Mouse (Mus musculus) MEL (cell line): ENCODE measurements around the gene Rab31. TPM values are rescaled to one million over a fixed set of nuclear protein-coding genes. Genes with fewer than 3 reads are reported as not detected.

Source experiments
- DNase-seq: peaks from one replicate; pipeline ENCODE4 v3.0.0; 2011; ENCODE audit warnings: low read depth, low spot score
- H3K27ac ChIP-seq: 2 replicates; pipeline ENCODE4 v1.5.1; 2012; ENCODE audit warnings: low read depth, mild to moderate bottlenecking, control low read depth, low read length, moderate library complexity; ENCODE audit not compliant: control insufficient read depth
- H3K27me3 ChIP-seq, 2 experiments: fragments of 150-350 bp in 1 of 2; sonication (generic) in 1 of 2; 2 replicates each; pipeline ENCODE4 v1.6.1; 2012; ENCODE audit warnings: low read length in 2 of 2, mild to moderate bottlenecking in 2 of 2, improper control_type of control experiment in 1 of 2, moderate library complexity in 1 of 2; ENCODE audit not compliant: insufficient read depth in 2 of 2, control insufficient read depth in 1 of 2
- H3K36me3 ChIP-seq, 2 experiments: 2 replicates each; pipeline ENCODE4 v1.6.1; 2012 to 2014; ENCODE audit warnings: low read length in 2 of 2, improper control_type of control experiment in 1 of 2, inconsistent platforms in 1 of 2, mild to moderate bottlenecking in 1 of 2; ENCODE audit not compliant: insufficient read depth in 2 of 2, control insufficient read depth in 1 of 2
- H3K4me1 ChIP-seq, 2 experiments: fragments of 150-350 bp in 1 of 2; sonication (generic) in 1 of 2; 2 replicates each; pipeline ENCODE4 v1.6.1; 2012; ENCODE audit warnings: low read length in 2 of 2, improper control_type of control experiment in 1 of 2, mild to moderate bottlenecking in 1 of 2; ENCODE audit not compliant: insufficient read depth in 2 of 2, control insufficient read depth in 1 of 2
- H3K4me3 ChIP-seq, 2 experiments: fragments of 150-350 bp in 1 of 2; sonication (generic) in 1 of 2; 2 replicates each; pipeline ENCODE4 v1.5.1; 2012; ENCODE audit warnings: low read depth in 2 of 2, low read length in 2 of 2, mild to moderate bottlenecking in 2 of 2, moderate library complexity in 2 of 2, control low read depth in 1 of 2, improper control_type of control experiment in 1 of 2; ENCODE audit not compliant: control insufficient read depth in 1 of 2, insufficient read depth in 1 of 2
- H3K79me2 ChIP-seq: 2 replicates; pipeline ENCODE4 v1.6.1; 2012; ENCODE audit warnings: mild to moderate bottlenecking, low read length, moderate library complexity; ENCODE audit not compliant: control insufficient read depth, poor library complexity, insufficient read depth
- H3K9ac ChIP-seq: 2 replicates; pipeline ENCODE4 v1.6.1; 2012; ENCODE audit warnings: low read depth, mild to moderate bottlenecking, control low read depth, low read length, moderate library complexity; ENCODE audit not compliant: control insufficient read depth, poor library complexity, severe bottlenecking
- H3K9me3 ChIP-seq: fragments of 150-350 bp; sonication (generic); replicated peaks from 2 replicates; pipeline ENCODE4 v1.6.1; 2012; ENCODE audit warnings: mild to moderate bottlenecking, low read length, improper control_type of control experiment, moderate library complexity; ENCODE audit not compliant: insufficient read depth
- CHD1 ChIP-seq: IDR thresholded peaks from 2 replicates; pipeline ENCODE4 v1.6.1; 2012; ENCODE audit warnings: low read depth, mild to moderate bottlenecking, inconsistent platforms, low read length, improper control_type of control experiment
- E2F4 ChIP-seq: IDR thresholded peaks from 2 replicates; pipeline ENCODE4 v1.6.1; 2011; ENCODE audit warnings: low read depth, low read length, improper control_type of control experiment, borderline replicate concordance
- ELF1 ChIP-seq: IDR thresholded peaks from 2 replicates; pipeline ENCODE4 v1.6.1; 2014; ENCODE audit warnings: low read depth, mild to moderate bottlenecking, inconsistent platforms, low read length, improper control_type of control experiment, moderate library complexity
- GABPA ChIP-seq: IDR thresholded peaks from 2 replicates; pipeline ENCODE4 v1.6.1; 2012; ENCODE audit warnings: low read depth, mild to moderate bottlenecking, inconsistent platforms, low read length, improper control_type of control experiment, moderate library complexity
- MAX ChIP-seq: IDR thresholded peaks from 2 replicates; pipeline ENCODE4 v1.6.1; 2011; ENCODE audit warnings: low read length, improper control_type of control experiment
- MAZ ChIP-seq: IDR thresholded peaks from 2 replicates; pipeline ENCODE4 v1.6.1; 2012; ENCODE audit warnings: low read depth, mild to moderate bottlenecking, inconsistent platforms, low read length, improper control_type of control experiment
- MYB ChIP-seq: IDR thresholded peaks from 2 replicates; pipeline ENCODE4 v1.6.1; 2011; ENCODE audit warnings: mild to moderate bottlenecking, low read depth, low read length, improper control_type of control experiment
- MYC ChIP-seq: IDR thresholded peaks from 2 replicates; pipeline ENCODE4 v1.6.1; 2011; ENCODE audit warnings: low read depth, mild to moderate bottlenecking, low read length, improper control_type of control experiment, moderate library complexity
- NRF1 ChIP-seq: IDR thresholded peaks from 2 replicates; pipeline ENCODE4 v1.6.1; 2014; ENCODE audit warnings: low read depth, mild to moderate bottlenecking, inconsistent platforms, low read length, improper control_type of control experiment, moderate library complexity; ENCODE audit not compliant: poor library complexity, insufficient read depth, severe bottlenecking
- POLR2AphosphoS2 ChIP-seq: IDR thresholded peaks from 2 replicates; pipeline ENCODE4 v1.6.1; 2011; ENCODE audit warnings: low read length, improper control_type of control experiment
- POLR2AphosphoS5 ChIP-seq: IDR thresholded peaks from 2 replicates; pipeline ENCODE4 v1.6.1; 2012; ENCODE audit warnings: low read depth, borderline replicate concordance, mild to moderate bottlenecking, inconsistent platforms, low read length, moderate library complexity, mixed read lengths
- RCOR1 ChIP-seq: IDR thresholded peaks from 2 replicates; pipeline ENCODE4 v1.6.1; 2012; ENCODE audit warnings: low read depth, mild to moderate bottlenecking, inconsistent platforms, low read length, improper control_type of control experiment
- SIN3A ChIP-seq: IDR thresholded peaks from 2 replicates; pipeline ENCODE4 v1.6.1; 2012; ENCODE audit warnings: low read length, improper control_type of control experiment, inconsistent platforms
- TAL1 ChIP-seq: IDR thresholded peaks from 2 replicates; pipeline ENCODE4 v1.6.1; 2012; ENCODE audit warnings: mild to moderate bottlenecking, inconsistent platforms, low read length, moderate library complexity, mixed read lengths
- TBP ChIP-seq: IDR thresholded peaks from 2 replicates; pipeline ENCODE4 v1.8.0; 2011; ENCODE audit warnings: low read depth, low read length, improper control_type of control experiment
- UBTF ChIP-seq: IDR thresholded peaks from 2 replicates; pipeline ENCODE4 v1.6.1; 2012; ENCODE audit warnings: low read depth, mild to moderate bottlenecking, inconsistent platforms, low read length, improper control_type of control experiment, moderate library complexity, borderline replicate concordance; ENCODE audit not compliant: insufficient read depth
- USF1 ChIP-seq: IDR thresholded peaks from 2 replicates; pipeline ENCODE4 v1.6.1; 2014; ENCODE audit warnings: low read depth, mild to moderate bottlenecking, inconsistent platforms, low read length, improper control_type of control experiment, moderate library complexity
- ZC3H11A ChIP-seq: IDR thresholded peaks from 2 replicates; pipeline ENCODE4 v1.6.1; 2012; ENCODE audit warnings: low read depth, mild to moderate bottlenecking, inconsistent platforms, low read length, improper control_type of control experiment
- ZKSCAN1 ChIP-seq: IDR thresholded peaks from 2 replicates; pipeline ENCODE4 v1.6.1; 2012; ENCODE audit warnings: low read depth, mild to moderate bottlenecking, inconsistent platforms, low read length, improper control_type of control experiment, moderate library complexity
- ZMIZ1 ChIP-seq: IDR thresholded peaks from 2 replicates; pipeline ENCODE4 v1.6.1; 2012; ENCODE audit warnings: low read depth, mild to moderate bottlenecking, inconsistent platforms, low read length, improper control_type of control experiment, moderate library complexity
- ZNF384 ChIP-seq: IDR thresholded peaks from 2 replicates; pipeline ENCODE4 v1.6.1; 2012; ENCODE audit warnings: low read depth, mild to moderate bottlenecking, inconsistent platforms, low read length, improper control_type of control experiment
- polyA plus RNA-seq, 2 experiments: library from polyadenylated mRNA; stranded (reverse) in 1 of 2; unstranded in 1 of 2; fragments of >175 nt in 1 of 2; fragments of >200 nt in 1 of 2; gene quantifications; 2 replicates each; pipeline versions ENCODE4 v1.2.1 to v1.2.4; 2012; ENCODE audit warnings: low replicate concordance in 2 of 2, low read depth in 1 of 2; ENCODE audit not compliant: insufficient read length in 2 of 2, insufficient read depth in 1 of 2, missing spikeins in 1 of 2
- total RNA-seq: library from RNA; depleted of rRNA; stranded (reverse); fragments of 300-350 nt; gene quantifications from 2 replicates; pipeline ENCODE4 v1.2.3, GENCODE M21; 2012

Gene Rab31
- total and polyA plus RNA-seq, 3 experiments, result 23.6 to 25.7 TPM; not detected in 1

DNA sequence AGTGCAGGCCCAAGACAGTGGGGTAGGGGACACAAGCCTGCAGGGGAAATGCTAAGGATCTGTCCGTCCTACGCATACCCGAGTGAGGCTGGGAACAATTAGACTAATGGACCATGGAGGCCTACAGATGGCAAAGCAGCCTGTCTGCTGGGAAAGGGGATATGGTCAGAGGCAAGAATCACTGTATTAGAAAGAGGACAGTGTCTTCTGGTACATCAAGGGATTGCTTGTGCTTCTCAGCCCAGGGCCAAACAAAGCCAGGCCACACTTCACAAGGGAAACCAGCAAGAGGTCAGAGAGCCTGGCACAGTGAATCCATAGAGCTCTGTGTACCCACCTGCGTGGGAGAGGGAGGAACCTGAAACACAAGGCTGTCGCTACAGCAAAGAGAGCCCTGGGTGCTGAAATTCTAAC lies 130.0 kb downstream of the Rab31 start:
- H3K79me2 ChIP-seq, result no peaks in the 10 kb centered on the region
- no peak for TF ChIP-seq TBP
- TF ChIP-seq CHD1, result no peak
- no peak for TF ChIP-seq ZC3H11A
- no peak for TF ChIP-seq MAZ
- TF ChIP-seq RCOR1, result no peak
- TF ChIP-seq GABPA, result no peak
- no peak for TF ChIP-seq MAX
- TF ChIP-seq ZKSCAN1, result no peak
- TF ChIP-seq MYC, result no peak
- peaks cover 0 to 2% of the 10 kb centered on the region in 2 experiments; a peak in 1 of 4 replicates for H3K27me3 ChIP-seq
- no peaks in the 10 kb centered on the region for H3K4me1 ChIP-seq
- no peaks in the 10 kb centered on the region for H3K9me3 ChIP-seq
- no peak for DNase-seq
- H3K36me3 ChIP-seq, result no peaks in the 10 kb centered on the region
- H3K9ac ChIP-seq, result no peak overlapping the region
- no peak overlapping the region for H3K27ac ChIP-seq
- no peak overlapping the region for H3K4me3 ChIP-seq

GRCm38 (mm10) chr17:65641734-65642218 lies 130.8 kb downstream of the Rab31 start, which contains the start of gene Txndc2:
Gene Txndc2 (minus strand): TSS chr17:65642168.
- Histone ChIP-seq H3K79me2 (no peaks in the 10 kb centered on the region), H3K4me3 (no peak within 1 kb of the TSS), H3K9me3 (no peaks in the 10 kb centered on the region), H3K9ac (no peak within 1 kb of the TSS), H3K36me3 (no peaks in the 10 kb centered on the region), H3K27ac (no peak within 1 kb of the TSS), H3K4me1 (no peaks in the 10 kb centered on the region), H3K27me3 (peaks cover 0 to 2% of the 10 kb centered on the region in 2 experiments; a peak in 1 of 4 replicates)
- peak; percentile 25 for DNase-seq
- TF ChIP-seq CHD1 (no peak), ZMIZ1 (no peak), NRF1 (no peak), ELF1 (no peak), ZNF384 (no peak), USF1 (no peak), SIN3A (no peak), MAZ (no peak), ZC3H11A (no peak), POLR2AphosphoS5 (no peak), MYB (no peak), TBP (no peak), UBTF (no peak), TAL1 (no peak), E2F4 (no peak), POLR2AphosphoS2 (no peak), MYC (no peak)
